Mouse (Mus musculus): ENCODE measurements around the gene Cltc.

DNA sequence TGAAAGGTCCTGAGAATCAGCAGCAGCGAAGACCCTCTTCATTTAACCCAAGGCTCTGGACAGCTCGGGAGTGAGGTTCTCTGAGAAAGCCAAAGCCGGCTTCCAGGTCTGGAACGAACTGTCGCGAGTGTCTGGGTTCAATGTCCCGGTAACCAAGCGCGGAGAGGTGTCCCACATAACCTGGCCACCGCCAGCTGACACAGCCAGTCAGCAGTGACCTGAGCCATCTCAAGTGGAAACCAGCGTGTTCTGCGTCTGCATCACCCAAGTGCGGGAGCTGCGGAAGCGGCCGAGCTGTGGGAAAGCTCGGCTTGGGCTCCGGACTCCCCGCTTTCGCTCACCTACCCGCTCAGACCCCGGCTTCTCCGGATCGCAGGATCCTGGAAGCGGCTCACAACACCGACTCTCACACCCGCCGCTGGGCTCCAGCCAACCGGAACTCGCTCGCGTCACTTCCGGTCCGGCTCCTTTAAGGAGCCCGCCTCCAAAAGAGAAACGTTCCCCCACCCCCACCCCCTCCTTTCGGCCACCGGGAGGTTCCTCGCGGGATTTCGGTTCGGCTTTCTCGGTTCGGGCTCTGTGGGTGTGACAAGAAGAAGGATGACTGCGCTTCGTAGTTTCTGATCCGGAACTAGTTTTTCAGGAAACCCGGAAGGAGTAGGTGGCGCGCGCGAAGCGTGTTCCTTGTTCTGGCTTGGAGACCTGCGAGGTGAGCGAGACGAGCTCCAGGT is 73.8 kb downstream of the Cltc start, which contains the start of the genes Vmp1 and Ptrh2:
- no peak for TF ChIP-seq CTCF (IDR thresholded peaks at IDR 0.05; ENCODE audit: control insufficient read depth, insufficient read depth, low read length)
- no peak; the same call in 1 of the 2 replicates for TF ChIP-seq POLR2A (IDR thresholded peaks at IDR 0.05; ENCODE audit: borderline replicate concordance, control insufficient read depth, low read depth, low read length)
